Mouse (Mus musculus) adrenal gland, adult (tissue): ENCODE data around the gene Dmrt3.

ENCODE experiments used
- DNase-seq, 2 experiments: peaks; one replicate each; pipeline ENCODE4 v3.0.0; 2022 to 2023; ENCODE audit warnings: low spot score in 1 of 2; ENCODE audit not compliant: inconsistent age in 2 of 2

The Dmrt3 gene

GRCm38 (mm10) chr19:25622291-25623251 is 12.5 kb downstream of the Dmrt3 start:
- peak; percentile 56 to 86 for DNase-seq

- DNase-seq: peak; percentile 62 to 87
These were observed 18.4 kb downstream of the Dmrt3 start for GRCm38 (mm10) chr19:25628490-25628889.

GRCm38 (mm10) chr19:25635119-25635518 is 25.0 kb downstream of the Dmrt3 start:
- DNase-seq: no peak

- peak; percentile 54 to 87 for DNase-seq
These were observed 25.6 kb downstream of the Dmrt3 start for GRCm38 (mm10) chr19:25635622-25636244.

- no peak for DNase-seq
These were observed 28.8 kb downstream of the Dmrt3 start for GRCm38 (mm10) chr19:25638766-25639361.

- no peak for DNase-seq
These were observed 31.7 kb downstream of the Dmrt3 start for GRCm38 (mm10) chr19:25641786-25642185.

- no peak for DNase-seq
These were observed 37.0 kb downstream of the Dmrt3 start for GRCm38 (mm10) chr19:25647136-25647535.

GRCm38 (mm10) chr19:25648701-25649100 is 38.6 kb downstream of the Dmrt3 start:
- no peak for DNase-seq

GRCm38 (mm10) chr19:25650474-25650873 is 40.4 kb downstream of the Dmrt3 start:
- DNase-seq: no peak

- no peak for DNase-seq
These were observed 42.5 kb downstream of the Dmrt3 start for GRCm38 (mm10) chr19:25652560-25652959.

- no peak for DNase-seq
These were observed 44.1 kb downstream of the Dmrt3 start for GRCm38 (mm10) chr19:25654034-25654749.

- peak in 1 of 2 experiments; percentile 44 for DNase-seq
These were observed 55.6 kb downstream of the Dmrt3 start for GRCm38 (mm10) chr19:25665486-25666339.

GRCm38 (mm10) chr19:25667836-25668235 is 57.7 kb downstream of the Dmrt3 start:
- no peak for DNase-seq

GRCm38 (mm10) chr19:25669593-25670248 is 59.6 kb downstream of the Dmrt3 start:
- DNase-seq: no peak

- DNase-seq: peak in 1 of 2 experiments; percentile 30
These were observed 60.6 kb downstream of the Dmrt3 start for GRCm38 (mm10) chr19:25670571-25671285.

- DNase-seq: no peak
These were observed 61.6 kb downstream of the Dmrt3 start for GRCm38 (mm10) chr19:25671681-25672080.

- DNase-seq: peak; percentile 69 to 87
These were observed 62.2 kb downstream of the Dmrt3 start, which contains the start of gene Dmrt2 for GRCm38 (mm10) chr19:25672101-25672950. Dmrt2 (plus strand) TSS chr19:25672411.
